Mouse (Mus musculus): ENCODE results near the gene 1110017D15Rik.

GRCm38 (mm10) chr4:41524829-41525228 is 7.7 kb upstream of the 1110017D15Rik start:
- TF ChIP-seq CTCF (IDR thresholded peaks at IDR 0.05; ENCODE audit: extremely low read depth, insufficient read depth, insufficient read length, insufficient replicate concordance) (no peak), POLR2A (IDR thresholded peaks at IDR 0.05; ENCODE audit: low read depth, low read length) (no peak)

Data from spleen, adult 2 months (tissue).